Mouse (Mus musculus) midbrain, embryonic 14.5 days (tissue): ENCODE data around the gene Hspb8. TPM values are rescaled to one million over a fixed set of nuclear protein-coding genes. Genes with fewer than 3 reads are reported as not detected.

Experiments used
- ATAC-seq: fragments of 200-750 bp; cut with Nextera tagmentation; 2 replicates; pipeline ENCODE4 v1.8.0; 2017; ENCODE audit warnings: moderate number of reproducible peaks, moderate library complexity; ENCODE audit not compliant: low FRiP score, low TSS enrichment
- DNase-seq: peaks from one replicate; pipeline ENCODE4 v3.0.0-alpha.2; 2015
- H3K27ac ChIP-seq: fragments of 300-500 bp; sonication (generic); replicated peaks from 2 replicates; pipeline ENCODE4 v1.5.1; 2014; ENCODE audit warnings: mild to moderate bottlenecking, low read depth, low read length, moderate library complexity
- H3K27me3 ChIP-seq: fragments of 300-500 bp; sonication (generic); 2 replicates; pipeline ENCODE4 v1.6.1; 2014; ENCODE audit warnings: low read length, control low read depth, mixed read lengths; ENCODE audit not compliant: control insufficient read depth, insufficient read depth
- H3K36me3 ChIP-seq: fragments of 300-500 bp; sonication (generic); 2 replicates; pipeline ENCODE4 v1.6.1; 2014; ENCODE audit warnings: low read length, control low read depth; ENCODE audit not compliant: control insufficient read depth, insufficient read depth
- H3K4me1 ChIP-seq: fragments of 300-500 bp; sonication (generic); 2 replicates; pipeline ENCODE4 v1.6.1; 2014; ENCODE audit warnings: mild to moderate bottlenecking, antibody characterized with exemption, low read length, control low read depth; ENCODE audit not compliant: control insufficient read depth, insufficient read depth
- H3K4me2 ChIP-seq: fragments of 300-500 bp; sonication (generic); 2 replicates; pipeline ENCODE4 v1.6.1; 2014; ENCODE audit warnings: mild to moderate bottlenecking, low read length, moderate library complexity
- H3K4me3 ChIP-seq: fragments of 300-500 bp; sonication (generic); replicated peaks from 2 replicates; pipeline ENCODE4 v1.5.1; 2014; ENCODE audit warnings: low read depth, low read length
- H3K9ac ChIP-seq: fragments of 300-500 bp; sonication (generic); replicated peaks from 2 replicates; pipeline ENCODE4 v1.6.1; 2014; ENCODE audit warnings: mild to moderate bottlenecking, low read length, moderate library complexity
- H3K9me3 ChIP-seq: fragments of 300-500 bp; sonication (generic); 2 replicates; pipeline ENCODE4 v1.6.1; 2016; ENCODE audit warnings: low read length, control low read depth, mixed read lengths; ENCODE audit not compliant: control insufficient read depth
- WGBS: fragments of 180-500 bp; shearing (Covaris S2); extraction: QIAGEN DNeasy Blood & Tissue Kit; methylation state at CpG from one replicate; pipeline ENCODE4 v1.1.7; 2014; 5-methylcytosine and 5-hydroxymethylcytosine counted together
- polyA plus RNA-seq: library from polyadenylated mRNA; unstranded; fragments of >200 nt; fragmentation: Nextera tagmentation; extraction: Ambion mirVana; gene quantifications from 2 replicates; pipeline ENCODE4 v1.2.1, GENCODE M21; 2014

Hspb8 gene
- polyA plus RNA-seq, 1 experiment from 2014 or later: 3.7 TPM

DNA sequence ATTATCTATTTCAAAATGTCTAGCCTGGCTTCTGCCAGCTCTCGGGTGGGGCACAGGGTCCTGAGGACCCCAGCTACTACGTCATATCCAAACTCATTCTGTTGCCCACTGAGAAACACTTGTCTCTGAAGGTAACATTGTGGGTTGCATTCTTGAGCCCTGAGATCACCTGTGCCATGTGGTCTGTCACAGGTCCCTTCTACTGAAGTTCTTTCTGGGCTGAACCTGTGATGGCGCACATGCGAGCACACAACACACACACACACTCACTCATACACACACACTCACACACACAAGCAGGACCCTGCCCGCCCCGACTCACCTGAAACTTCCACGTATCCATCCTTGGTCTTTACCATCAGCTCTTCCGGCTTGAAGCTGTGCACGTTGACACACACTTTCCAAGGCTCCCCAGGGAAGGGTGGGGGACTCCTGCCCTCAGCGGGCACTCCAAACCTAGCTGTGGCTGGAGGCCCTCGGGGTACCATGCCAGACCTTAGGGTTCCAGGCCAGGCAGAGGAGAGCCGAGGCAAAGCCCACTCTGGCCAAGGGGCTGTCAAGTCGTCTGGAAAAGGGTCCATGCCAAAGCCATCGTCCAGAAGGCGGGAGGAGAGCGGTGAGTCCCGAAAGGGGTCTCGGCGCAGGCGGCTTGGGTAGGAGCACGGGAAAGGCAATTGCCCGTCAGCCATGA, 728 bp downstream of the Hspb8 start:
- H3K27ac ChIP-seq: no peak overlapping the region
- no peak overlapping the region for H3K9ac ChIP-seq
- no peaks in the 10 kb centered on the region for H3K36me3 ChIP-seq
- 0 out of 2 replicates have a peak, but pooled peaks cover 3% of the 10 kb centered on the region for H3K27me3 ChIP-seq
- WGBS: 57% methylated on average over 22 of the region's 22 CpGs
- DNase-seq: no peak
- no peak overlapping the region for H3K4me3 ChIP-seq
- peaks cover 13% of the 10 kb centered on the region for H3K4me1 ChIP-seq
- no peaks in the 10 kb centered on the region for H3K9me3 ChIP-seq
- ATAC-seq: no peak
- peak overlapping the region; percentile 51 for H3K4me2 ChIP-seq

DNA sequence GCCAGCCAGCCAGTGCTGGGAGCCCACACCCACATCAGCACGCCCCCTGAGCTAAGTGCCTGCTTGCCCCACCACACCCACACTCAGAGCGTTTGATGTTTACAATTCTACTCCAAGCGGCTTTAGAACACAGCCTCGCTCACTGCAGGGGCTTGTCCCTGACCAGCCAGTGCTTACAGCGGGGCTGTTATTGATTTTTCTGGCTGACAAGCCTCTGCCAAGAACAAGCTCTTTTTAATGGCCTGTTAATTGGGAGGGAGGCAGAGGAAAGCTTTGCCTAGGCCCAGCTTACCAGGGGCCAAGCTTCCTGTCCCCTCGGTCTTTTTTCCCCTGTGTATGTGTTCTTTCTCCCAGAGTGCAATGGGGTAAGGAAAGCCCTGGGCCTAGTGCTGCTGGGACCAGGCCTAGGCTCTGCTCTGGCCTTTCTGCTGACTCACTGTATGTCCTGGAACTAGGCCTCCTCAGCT, 1.9 kb downstream of the Hspb8 start:
- no peak overlapping the region for H3K4me2 ChIP-seq
- H3K27me3 ChIP-seq: 0 out of 2 replicates have a peak, but pooled peaks cover 3% of the 10 kb centered on the region
- ATAC-seq: no peak
- H3K27ac ChIP-seq: peak overlapping the region; percentile 21; the same call in 1 of the 2 replicates
- H3K9ac ChIP-seq: 0 out of 2 replicates have a peak overlapping the region, but pooled peaks have one; percentile 16
- 13% methylated on average over 6 of the region's 6 CpGs for WGBS
- H3K9me3 ChIP-seq: no peaks in the 10 kb centered on the region
- DNase-seq: peak; percentile 56
- no peak overlapping the region for H3K4me3 ChIP-seq
- H3K36me3 ChIP-seq: no peaks in the 10 kb centered on the region
- peaks cover 19% of the 10 kb centered on the region for H3K4me1 ChIP-seq

DNA sequence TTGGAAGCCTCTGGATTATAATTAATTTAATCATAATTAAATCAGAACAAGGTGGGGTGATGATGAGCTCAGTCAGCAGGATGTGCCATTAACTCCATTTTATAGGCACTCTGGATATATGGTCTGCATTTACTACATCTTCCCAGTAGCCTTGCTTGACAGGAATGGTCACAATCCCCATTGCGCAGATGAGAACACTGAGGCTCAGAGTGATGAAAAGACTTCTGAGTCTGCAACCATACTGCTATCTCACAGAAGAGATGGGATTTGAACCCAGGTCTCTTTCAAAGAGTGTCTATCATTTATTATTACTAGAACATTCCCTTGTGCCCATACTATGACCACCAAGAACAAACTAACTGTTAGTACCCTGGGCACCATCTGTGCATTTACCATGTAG, 2.5 kb downstream of the Hspb8 start:
- DNase-seq: no peak
- H3K27ac ChIP-seq: peak overlapping the region; percentile 21; the same call in 1 of the 2 replicates
- no peak for ATAC-seq
- H3K36me3 ChIP-seq: no peaks in the 10 kb centered on the region
- 100% methylated on average over 1 of the region's 1 CpGs for WGBS
- H3K4me2 ChIP-seq: no peak overlapping the region
- no peak overlapping the region for H3K4me3 ChIP-seq
- no peak overlapping the region for H3K9ac ChIP-seq
- 0 out of 2 replicates have a peak, but pooled peaks cover 3% of the 10 kb centered on the region for H3K27me3 ChIP-seq
- peaks cover 22% of the 10 kb centered on the region for H3K4me1 ChIP-seq
- no peaks in the 10 kb centered on the region for H3K9me3 ChIP-seq

DNA sequence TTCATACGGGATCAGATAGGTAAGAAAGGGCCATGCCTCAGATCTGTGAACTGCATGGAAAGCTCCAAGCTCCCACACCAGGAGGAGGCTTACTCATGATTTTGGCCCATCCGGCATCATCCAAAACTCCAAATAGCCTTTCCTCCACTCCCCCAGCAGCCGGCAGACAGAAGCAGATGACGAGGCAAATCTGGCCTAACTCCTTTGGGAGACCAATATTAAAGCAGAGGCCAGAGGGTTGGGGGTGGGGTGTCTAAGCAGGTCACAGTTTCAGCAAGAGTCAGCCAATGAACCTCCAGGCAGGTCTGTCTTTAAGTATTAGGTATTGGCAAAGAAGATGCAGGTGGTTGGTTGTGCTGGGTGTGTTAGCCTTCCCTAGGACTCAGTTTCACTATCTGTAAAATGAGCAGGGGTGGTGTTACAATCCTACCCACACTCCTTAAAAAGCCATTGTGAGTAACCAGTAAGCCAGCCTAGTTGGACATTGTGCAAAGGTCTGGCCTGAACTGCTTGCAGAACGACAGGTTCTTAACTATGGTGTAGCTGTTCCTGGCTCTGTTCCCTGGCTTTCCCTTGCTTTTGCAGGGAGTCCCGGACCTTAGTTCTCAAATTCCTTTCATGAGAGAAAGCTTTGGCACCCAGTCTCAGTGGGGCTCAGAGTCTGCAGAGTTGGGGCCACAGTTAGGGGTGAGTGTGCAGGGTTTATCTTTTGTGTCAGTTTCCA, 3.2 kb downstream of the Hspb8 start:
- 39% methylated on average over 6 of the region's 6 CpGs for WGBS
- 0 out of 2 replicates have a peak, but pooled peaks cover 3% of the 10 kb centered on the region for H3K27me3 ChIP-seq
- ATAC-seq: no peak
- H3K27ac ChIP-seq: no peak overlapping the region
- no peaks in the 10 kb centered on the region for H3K36me3 ChIP-seq
- DNase-seq: no peak
- no peaks in the 10 kb centered on the region for H3K9me3 ChIP-seq
- no peak overlapping the region for H3K4me3 ChIP-seq
- H3K4me2 ChIP-seq: no peak overlapping the region
- H3K4me1 ChIP-seq: peaks cover 22% of the 10 kb centered on the region
- H3K9ac ChIP-seq: no peak overlapping the region

DNA sequence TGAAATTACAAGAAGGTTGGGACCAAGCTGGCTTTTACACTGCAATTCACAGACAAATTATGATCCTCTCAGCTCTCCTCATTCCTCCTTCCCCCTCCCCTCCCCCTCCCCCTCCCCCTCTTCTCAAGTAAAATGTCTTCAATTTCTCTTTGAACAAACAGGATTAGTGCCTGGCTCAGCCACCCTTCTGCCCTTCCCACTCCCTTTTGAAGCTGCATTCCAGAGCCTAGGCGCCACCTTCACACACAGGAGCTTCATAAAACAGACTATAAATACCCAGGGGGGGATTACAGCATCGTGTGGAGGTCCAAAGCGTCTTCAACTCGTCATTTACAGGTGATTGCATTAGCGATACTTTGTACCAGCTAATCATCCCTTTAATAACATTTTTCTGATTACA, 6.5 kb downstream of the Hspb8 start:
- Histone ChIP-seq H3K36me3 (no peaks in the 10 kb centered on the region), H3K27ac (no peak overlapping the region), H3K9me3 (no peaks in the 10 kb centered on the region), H3K4me2 (no peak overlapping the region), H3K4me1 (peaks cover 9% of the 10 kb centered on the region; the same call in 1 of the 2 replicates), H3K27me3 (no peaks in the 10 kb centered on the region), H3K9ac (no peak overlapping the region), H3K4me3 (no peak overlapping the region)
- WGBS: 7% methylated on average over 5 of the region's 5 CpGs
- DNase-seq: peak; percentile 32
- no peak for ATAC-seq

DNA sequence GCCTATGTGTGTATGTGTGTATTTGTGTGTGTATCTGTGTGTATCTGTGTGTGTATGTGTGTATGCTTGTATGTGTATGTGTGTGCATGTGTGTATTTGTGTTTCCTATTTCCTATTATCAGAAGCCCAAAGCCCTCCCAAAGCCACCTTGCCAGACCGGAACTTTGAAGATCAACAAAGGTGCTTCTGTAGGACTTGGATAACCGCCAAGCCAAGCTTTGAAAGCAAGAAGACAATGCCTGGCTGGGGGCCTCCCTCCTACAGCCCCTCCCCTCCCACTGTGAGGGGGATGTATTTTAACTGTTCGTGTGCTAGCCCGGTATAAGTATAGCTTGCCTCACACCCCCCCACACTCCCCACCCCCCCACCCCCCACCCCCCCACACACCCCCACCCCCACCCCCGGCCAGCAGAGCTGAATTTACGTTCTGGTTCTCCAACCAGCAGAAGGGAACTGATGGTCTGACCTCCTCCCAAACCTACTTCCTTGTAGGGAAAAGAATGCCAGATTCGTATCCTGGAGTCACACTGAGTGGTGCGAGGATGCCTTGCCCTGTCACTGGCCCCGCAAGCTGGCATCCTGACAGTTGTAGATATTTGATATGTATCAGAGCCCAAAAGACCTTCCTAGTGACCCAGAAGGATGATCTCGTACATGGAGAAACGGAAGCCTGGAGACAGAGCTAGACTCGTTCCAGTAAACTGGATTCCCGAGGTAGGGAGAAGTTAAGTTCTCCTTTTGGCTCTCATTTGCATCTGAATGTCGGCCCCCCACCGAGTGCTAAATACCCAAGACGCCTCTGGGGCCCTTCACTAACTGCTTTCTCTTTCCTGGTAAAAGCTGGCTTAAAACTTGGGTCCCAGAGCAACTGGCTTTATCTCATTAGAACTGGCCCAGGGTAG, 12.7 kb downstream of the Hspb8 start:
- peak; percentile 73 for DNase-seq
- H3K9me3 ChIP-seq: no peaks in the 10 kb centered on the region
- no peak overlapping the region for H3K4me3 ChIP-seq
- H3K4me2 ChIP-seq: no peak overlapping the region
- under 1% methylated on average over 16 of the region's 16 CpGs for WGBS
- H3K9ac ChIP-seq: no peak overlapping the region
- no peak overlapping the region for H3K27ac ChIP-seq
- no peak for ATAC-seq
- H3K4me1 ChIP-seq: peaks cover 26% of the 10 kb centered on the region; the same call in 1 of the 2 replicates
- no peaks in the 10 kb centered on the region for H3K27me3 ChIP-seq
- no peaks in the 10 kb centered on the region for H3K36me3 ChIP-seq

DNA sequence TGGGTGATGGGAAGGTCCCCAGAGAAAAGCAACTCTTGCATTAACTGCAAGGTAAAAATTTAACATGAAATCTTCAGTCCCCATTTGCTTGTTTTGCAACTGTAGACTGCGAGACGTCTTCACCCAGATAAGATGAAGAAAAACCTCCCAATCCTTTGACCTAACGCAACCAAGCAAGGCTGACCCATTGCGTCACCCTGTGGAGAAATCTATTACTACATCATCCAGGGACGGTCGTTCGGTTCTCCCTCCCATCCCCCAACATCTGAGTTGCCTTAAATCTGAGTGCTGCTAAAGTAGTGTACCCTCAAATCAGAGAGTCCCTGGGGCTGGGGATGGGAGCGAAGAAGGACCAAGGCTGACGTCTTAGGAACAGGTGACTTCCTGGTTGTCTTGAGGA, 13.7 kb downstream of the Hspb8 start:
- no peaks in the 10 kb centered on the region for H3K36me3 ChIP-seq
- 57% methylated on average over 9 of the region's 9 CpGs for WGBS
- H3K4me2 ChIP-seq: no peak overlapping the region
- H3K4me3 ChIP-seq: no peak overlapping the region
- peaks cover 26% of the 10 kb centered on the region; the same call in 1 of the 2 replicates for H3K4me1 ChIP-seq
- ATAC-seq (no peak), DNase-seq (no peak)
- no peaks in the 10 kb centered on the region for H3K27me3 ChIP-seq
- H3K9me3 ChIP-seq: no peaks in the 10 kb centered on the region
- no peak overlapping the region for H3K9ac ChIP-seq
- H3K27ac ChIP-seq: no peak overlapping the region

DNA sequence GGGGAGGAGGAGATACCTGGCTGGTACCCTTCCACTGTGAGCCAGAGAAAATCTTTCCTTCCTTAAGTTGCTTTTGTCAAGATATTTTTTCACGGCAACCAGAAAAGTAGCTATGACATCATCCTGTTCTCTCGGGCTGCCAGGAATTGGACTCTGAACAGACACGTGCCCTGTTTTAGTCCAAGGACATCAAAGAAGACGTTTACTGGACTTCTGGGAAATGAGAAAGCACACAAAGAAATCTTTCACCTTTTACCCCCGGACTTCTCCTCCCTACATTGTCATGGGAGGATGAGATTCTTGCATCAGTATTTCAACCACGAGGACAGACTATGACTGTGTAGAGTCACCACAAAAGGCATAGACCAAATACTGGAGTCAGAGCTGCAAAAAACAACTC, 14.7 kb downstream of the Hspb8 start:
- Histone ChIP-seq H3K27me3 (no peaks in the 10 kb centered on the region), H3K4me1 (peaks cover 26% of the 10 kb centered on the region; the same call in 1 of the 2 replicates), H3K27ac (no peak overlapping the region), H3K9me3 (no peaks in the 10 kb centered on the region), H3K4me3 (no peak overlapping the region), H3K36me3 (no peaks in the 10 kb centered on the region), H3K9ac (no peak overlapping the region), H3K4me2 (no peak overlapping the region)
- 12% methylated on average over 6 of the region's 6 CpGs for WGBS
- no peak for ATAC-seq
- no peak for DNase-seq
